Mouse (Mus musculus): Measurements from ENCODE around the gene Lrrc4c. TPM values are rescaled to one million over a fixed set of nuclear protein-coding genes. Genes with fewer than 3 reads are reported as not detected.

Lrrc4c gene
- total and polyA plus RNA-seq, 2 experiments from 2014 or later: 0.08 to 0.66 TPM

DNA sequence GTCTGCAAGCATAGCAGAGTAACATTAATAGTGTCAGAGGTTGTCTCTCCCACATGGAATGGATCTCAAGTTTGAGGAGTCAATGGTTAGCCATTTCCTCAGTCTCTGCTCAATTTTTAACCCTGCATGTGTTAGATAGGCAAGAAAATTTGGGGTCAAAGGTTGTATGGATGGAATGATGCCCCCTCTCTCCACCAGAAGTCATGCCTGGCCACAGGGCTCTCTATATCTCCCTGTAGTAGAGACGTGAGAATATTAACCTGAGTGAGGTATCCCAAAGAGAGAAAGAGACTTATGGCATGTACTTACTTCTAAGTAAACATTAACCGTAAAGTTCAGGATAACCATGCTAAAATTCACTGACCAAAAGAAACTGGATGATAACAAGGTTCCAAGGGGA is 1043.3 kb downstream of the Lrrc4c start:
- WGBS: 79% methylated on average over 2 of the region's 2 CpGs
- Histone ChIP-seq H3K36me3 (replicated peaks; ENCODE audit: control insufficient read depth, insufficient read depth, low read length) (no peaks in the 10 kb centered on the region), H3K4me3 (ENCODE audit: low read depth, low read length) (no peak overlapping the region), H3K27me3 (ENCODE audit: control insufficient read depth, insufficient read depth, low read length) (no peaks in the 10 kb centered on the region), H3K9ac (replicated peaks; ENCODE audit: low read depth, low read length) (no peak overlapping the region), H3K9me3 (replicated peaks; ENCODE audit: control insufficient read depth, low read length) (no peaks in the 10 kb centered on the region), H3K4me1 (ENCODE audit: control insufficient read depth, insufficient read depth) (no peaks in the 10 kb centered on the region), H3K27ac (ENCODE audit: low read depth) (no peak overlapping the region), H3K4me2 (ENCODE audit: low read depth, low read length) (no peak overlapping the region)
- DNase-seq (ENCODE audit: low spot score) (no peak), ATAC-seq (ENCODE audit: insufficient read depth, low read depth) (no peak)
- TF ChIP-seq CTCF (IDR thresholded peaks at IDR 0.05; ENCODE audit: low read depth): no peak
- no peak for TF ChIP-seq EP300 (IDR thresholded peaks at IDR 0.05; ENCODE audit: low read depth)

DNA sequence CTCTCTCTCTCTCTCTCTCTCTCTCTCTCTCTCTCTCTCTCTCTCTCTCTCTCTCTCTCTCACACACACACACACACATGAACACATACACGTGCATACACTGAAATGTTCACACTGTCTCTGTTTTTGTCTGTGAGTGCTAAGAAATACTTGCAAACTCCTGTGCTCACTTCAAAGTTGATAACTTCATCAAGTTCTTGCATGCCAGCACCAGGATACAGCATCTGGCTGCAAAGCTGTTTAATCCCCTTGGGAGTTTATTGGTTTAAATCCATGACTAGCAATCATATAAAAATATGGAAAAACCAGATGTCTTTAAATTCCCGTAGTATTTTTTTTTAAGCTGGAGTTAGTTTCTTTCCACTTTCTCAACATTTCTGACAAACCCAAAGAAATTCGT is 1052.0 kb downstream of the Lrrc4c start:
- H3K36me3 ChIP-seq (replicated peaks; ENCODE audit: control insufficient read depth, insufficient read depth, low read length): no peaks in the 10 kb centered on the region
- no peaks in the 10 kb centered on the region for H3K4me1 ChIP-seq (ENCODE audit: control insufficient read depth, insufficient read depth)
- H3K9me3 ChIP-seq (replicated peaks; ENCODE audit: control insufficient read depth, low read length): no peaks in the 10 kb centered on the region
- no peaks in the 10 kb centered on the region for H3K27me3 ChIP-seq (ENCODE audit: control insufficient read depth, insufficient read depth, low read length)
- 60% methylated on average over 3 of the region's 3 CpGs for WGBS
- H3K4me3 ChIP-seq (ENCODE audit: low read depth, low read length): no peak overlapping the region
- no peak overlapping the region for H3K27ac ChIP-seq (ENCODE audit: low read depth)
- no peak for DNase-seq (ENCODE audit: low spot score)
- no peak overlapping the region for H3K9ac ChIP-seq (replicated peaks; ENCODE audit: low read depth, low read length)
- TF ChIP-seq CTCF (IDR thresholded peaks at IDR 0.05; ENCODE audit: low read depth) (no peak), EP300 (IDR thresholded peaks at IDR 0.05; ENCODE audit: low read depth) (no peak)
- ATAC-seq (ENCODE audit: insufficient read depth, low read depth): no peak
- H3K4me2 ChIP-seq (ENCODE audit: low read depth, low read length): no peak overlapping the region

DNA sequence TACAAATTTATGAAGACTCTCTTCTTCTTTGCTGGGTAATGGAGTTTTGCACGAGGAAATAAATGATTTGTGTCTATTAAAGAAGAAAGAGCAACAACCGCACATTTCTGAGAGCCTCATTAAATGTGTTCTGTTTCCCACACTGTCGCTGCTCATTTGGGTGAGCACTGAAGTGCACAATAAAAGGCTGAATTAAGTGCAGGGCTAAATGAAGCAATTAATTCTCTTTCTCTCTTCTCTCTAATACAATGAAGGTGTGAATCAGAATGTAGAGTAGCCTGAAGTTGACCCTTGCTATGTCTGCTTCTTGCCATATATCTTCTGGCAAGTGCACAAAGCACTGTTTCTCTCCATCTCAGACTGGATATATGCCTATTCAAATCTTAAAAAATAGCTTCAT is 1073.5 kb downstream of the Lrrc4c start:
- TF ChIP-seq EP300 (IDR thresholded peaks at IDR 0.05; ENCODE audit: low read depth) (no peak), CTCF (IDR thresholded peaks at IDR 0.05; ENCODE audit: low read depth) (no peak)
- 76% methylated on average over 3 of the region's 3 CpGs for WGBS
- Histone ChIP-seq H3K4me3 (ENCODE audit: low read depth, low read length) (no peak overlapping the region), H3K9ac (replicated peaks; ENCODE audit: low read depth, low read length) (no peak overlapping the region), H3K36me3 (replicated peaks; ENCODE audit: control insufficient read depth, insufficient read depth, low read length) (no peaks in the 10 kb centered on the region), H3K4me2 (ENCODE audit: low read depth, low read length) (no peak overlapping the region), H3K27me3 (ENCODE audit: control insufficient read depth, insufficient read depth, low read length) (no peaks in the 10 kb centered on the region), H3K9me3 (replicated peaks; ENCODE audit: control insufficient read depth, low read length) (no peaks in the 10 kb centered on the region), H3K4me1 (ENCODE audit: control insufficient read depth, insufficient read depth) (no peaks in the 10 kb centered on the region), H3K27ac (ENCODE audit: low read depth) (no peak overlapping the region)
- DNase-seq (ENCODE audit: low spot score): no peak
- ATAC-seq (ENCODE audit: insufficient read depth, low read depth): no peak

GRCm38 (mm10) chr2:97391876-97392275 is 1073.9 kb downstream of the Lrrc4c start:
- TF ChIP-seq CTCF (IDR thresholded peaks at IDR 0.05; ENCODE audit: low read depth): no peak
- no peak for TF ChIP-seq EP300 (IDR thresholded peaks at IDR 0.05; ENCODE audit: low read depth)
- 71% methylated on average over 2 of the region's 2 CpGs for WGBS
- no peak for ATAC-seq (ENCODE audit: insufficient read depth, low read depth)
- Histone ChIP-seq H3K4me1 (ENCODE audit: control insufficient read depth, insufficient read depth) (no peaks in the 10 kb centered on the region), H3K9ac (replicated peaks; ENCODE audit: low read depth, low read length) (no peak overlapping the region), H3K4me3 (ENCODE audit: low read depth, low read length) (no peak overlapping the region), H3K27me3 (ENCODE audit: control insufficient read depth, insufficient read depth, low read length) (no peaks in the 10 kb centered on the region), H3K36me3 (replicated peaks; ENCODE audit: control insufficient read depth, insufficient read depth, low read length) (no peaks in the 10 kb centered on the region), H3K4me2 (ENCODE audit: low read depth, low read length) (no peak overlapping the region), H3K27ac (ENCODE audit: low read depth) (no peak overlapping the region), H3K9me3 (replicated peaks; ENCODE audit: control insufficient read depth, low read length) (no peaks in the 10 kb centered on the region)
- no peak for DNase-seq (ENCODE audit: low spot score)

DNA sequence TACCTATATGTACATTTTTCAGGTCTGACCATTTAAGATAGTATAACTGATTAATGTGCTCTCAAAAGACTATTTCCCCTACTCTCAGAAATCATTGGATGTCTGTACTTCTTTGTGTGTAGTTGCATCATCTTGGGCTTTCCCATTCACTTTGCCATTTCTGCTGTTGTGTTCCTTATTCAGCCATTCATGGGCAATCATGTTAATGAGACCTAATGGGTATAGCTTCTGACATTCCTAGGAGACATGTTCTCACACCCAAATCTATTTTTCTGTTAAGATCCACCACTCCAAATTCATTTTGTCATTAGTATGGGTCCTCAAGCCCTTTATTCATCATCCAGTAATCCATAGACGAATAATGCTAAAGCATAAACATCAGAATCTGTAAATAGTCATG is 1095.1 kb downstream of the Lrrc4c start:
- Histone ChIP-seq H3K4me3 (ENCODE audit: low read depth, low read length) (no peak overlapping the region), H3K36me3 (replicated peaks; ENCODE audit: control insufficient read depth, insufficient read depth, low read length) (no peaks in the 10 kb centered on the region), H3K27me3 (ENCODE audit: control insufficient read depth, insufficient read depth, low read length) (no peaks in the 10 kb centered on the region), H3K27ac (ENCODE audit: low read depth) (no peak overlapping the region), H3K9me3 (replicated peaks; ENCODE audit: control insufficient read depth, low read length) (no peaks in the 10 kb centered on the region), H3K9ac (replicated peaks; ENCODE audit: low read depth, low read length) (no peak overlapping the region), H3K4me1 (ENCODE audit: control insufficient read depth, insufficient read depth) (no peaks in the 10 kb centered on the region), H3K4me2 (ENCODE audit: low read depth, low read length) (no peak overlapping the region)
- 51% methylated on average over 1 of the region's 1 CpGs for WGBS
- DNase-seq (ENCODE audit: low spot score) (no peak), ATAC-seq (ENCODE audit: insufficient read depth, low read depth) (no peak)
- no peak for TF ChIP-seq EP300 (IDR thresholded peaks at IDR 0.05; ENCODE audit: low read depth)
- no peak for TF ChIP-seq CTCF (IDR thresholded peaks at IDR 0.05; ENCODE audit: low read depth)
